Mouse (Mus musculus) heart, postnatal 10 days (tissue): ENCODE measurements at regions not wholly inside any gene's neighbourhood (a gene's known extent, or its start where the extent isn't known, plus 50 kb on each side); places are given as distances from the start of the nearest gene placed in this dataset.

Source experiments
- DNase-seq, 2 experiments: peaks; one replicate each; pipeline ENCODE4 v3.0.0; 2021
- intact Hi-C: fragments of 180-260 bp; cut with DNase I; formaldehyde crosslinking; loops from one replicate; pipeline ENCODE4 v1.15.1; 2025

GRCm38 (mm10) chr5:146641931-146642330 is 56.9 kb upstream of the Gpr12 start:
- intact Hi-C loops: no loop called here
- no peak for DNase-seq

- intact Hi-C loops: no loop called here
- DNase-seq: no peak
Measured at GRCm38 (mm10) chr5:146636859-146637258, 51.8 kb upstream of the Gpr12 start.
